Mouse (Mus musculus) CD4-positive, CD25-positive, alpha-beta regulatory T cell, adult 2 months (primary cell): ENCODE results near the gene Cebpa.

Experiments used
- DNase-seq: peaks from one replicate; pipeline ENCODE4 v3.0.0-alpha.2; 2012; ENCODE audit warnings: low read depth, low spot score

Gene Cebpa

DNA sequence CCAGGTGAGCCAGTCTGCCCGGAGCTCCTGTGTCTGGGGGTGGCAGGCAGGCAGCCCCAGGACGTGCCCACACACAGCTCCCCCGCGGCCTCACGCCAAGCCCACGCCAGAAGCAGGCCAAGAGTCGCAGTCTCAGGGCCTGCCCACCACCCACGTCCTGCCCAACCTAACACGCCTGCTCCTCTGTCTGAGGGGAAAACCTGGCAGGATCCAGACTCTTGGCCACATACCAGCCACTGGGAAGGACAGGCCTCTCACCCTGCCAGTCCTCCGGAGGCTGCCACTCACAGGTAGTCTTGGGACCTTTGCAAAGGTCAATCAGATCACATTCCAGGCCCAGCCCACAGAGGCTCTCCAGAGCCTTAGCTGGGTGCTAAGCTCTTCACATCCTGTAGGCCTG is 27.2 kb downstream of the Cebpa start:
- DNase-seq = no peak

DNA sequence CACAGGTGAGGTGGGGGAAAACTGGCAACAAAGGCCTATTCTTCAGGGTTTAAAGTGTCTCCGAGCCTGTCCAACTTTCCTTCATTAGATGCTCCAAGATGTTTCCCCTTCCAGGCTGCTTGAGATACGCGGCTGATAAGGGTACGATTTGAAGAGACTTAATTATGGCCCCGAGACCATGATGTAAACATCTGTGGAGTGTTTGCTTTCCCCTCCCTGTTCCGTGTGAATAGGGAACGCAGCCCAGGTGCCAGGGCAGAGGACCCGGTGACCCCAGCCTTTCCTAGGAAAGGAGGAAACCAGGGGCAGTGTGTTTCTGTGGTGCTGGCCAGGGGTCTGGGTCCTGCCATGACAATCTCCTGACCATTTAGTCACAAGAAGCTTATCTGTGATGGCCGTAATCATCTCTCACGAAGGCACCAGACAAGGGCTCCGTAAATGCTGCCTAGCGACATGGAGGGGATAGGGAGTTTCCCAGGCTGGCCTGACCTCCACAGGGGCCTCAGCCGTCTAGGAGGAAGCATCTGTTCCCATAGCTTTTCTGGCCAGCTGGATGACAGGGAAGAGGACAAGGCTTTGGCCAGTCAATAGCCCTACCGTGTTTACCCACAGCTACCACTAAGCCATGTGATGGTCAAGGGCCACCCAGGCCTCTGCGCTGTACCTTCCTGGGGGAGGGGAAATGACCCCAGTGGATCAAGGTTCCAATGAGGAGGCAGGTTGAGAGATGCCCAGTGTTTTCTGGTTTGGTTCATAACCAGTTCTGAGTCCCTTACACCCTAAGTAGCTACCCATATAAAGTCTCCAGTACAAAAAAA is 30.7 kb downstream of the Cebpa start:
- no peak for DNase-seq

DNA sequence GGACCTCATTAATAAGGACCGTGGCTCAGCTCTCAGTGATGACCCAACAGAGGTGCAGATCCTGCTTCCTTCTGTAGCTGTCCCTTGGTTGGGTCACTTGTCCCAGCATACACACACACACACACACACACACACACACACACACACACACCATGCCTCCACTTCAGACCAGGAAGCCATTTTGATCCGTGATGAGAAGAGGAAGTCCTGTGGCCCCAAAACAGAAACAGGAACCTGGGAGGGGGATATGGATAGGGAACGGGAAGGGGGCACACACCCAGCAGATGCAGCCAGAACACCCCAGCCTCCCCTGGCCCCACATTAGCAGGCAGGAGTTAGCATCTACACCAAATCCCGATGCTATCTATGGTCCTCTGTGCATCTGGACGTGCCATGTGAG is 31.8 kb downstream of the Cebpa start:
- no peak for DNase-seq

DNA sequence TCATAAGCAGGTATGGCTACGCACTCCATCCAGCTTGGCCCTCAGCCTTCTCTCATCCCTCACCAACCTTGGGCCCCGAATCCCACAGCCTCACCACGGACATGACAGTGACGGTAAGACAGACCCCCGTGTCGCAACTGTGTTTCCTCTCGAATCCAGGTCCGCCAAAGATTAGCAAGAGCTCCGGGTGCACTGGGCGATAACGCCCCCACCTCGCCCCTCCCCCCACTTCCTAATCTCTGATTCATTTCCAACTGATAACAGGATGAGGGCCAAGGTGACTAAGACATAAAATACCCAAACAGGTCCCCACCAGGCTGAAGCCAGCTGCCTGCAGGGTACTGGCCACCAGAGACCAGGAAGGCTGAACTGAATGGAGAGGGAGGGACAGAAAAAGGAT is 35.4 kb downstream of the Cebpa start:
- no peak for DNase-seq

DNA sequence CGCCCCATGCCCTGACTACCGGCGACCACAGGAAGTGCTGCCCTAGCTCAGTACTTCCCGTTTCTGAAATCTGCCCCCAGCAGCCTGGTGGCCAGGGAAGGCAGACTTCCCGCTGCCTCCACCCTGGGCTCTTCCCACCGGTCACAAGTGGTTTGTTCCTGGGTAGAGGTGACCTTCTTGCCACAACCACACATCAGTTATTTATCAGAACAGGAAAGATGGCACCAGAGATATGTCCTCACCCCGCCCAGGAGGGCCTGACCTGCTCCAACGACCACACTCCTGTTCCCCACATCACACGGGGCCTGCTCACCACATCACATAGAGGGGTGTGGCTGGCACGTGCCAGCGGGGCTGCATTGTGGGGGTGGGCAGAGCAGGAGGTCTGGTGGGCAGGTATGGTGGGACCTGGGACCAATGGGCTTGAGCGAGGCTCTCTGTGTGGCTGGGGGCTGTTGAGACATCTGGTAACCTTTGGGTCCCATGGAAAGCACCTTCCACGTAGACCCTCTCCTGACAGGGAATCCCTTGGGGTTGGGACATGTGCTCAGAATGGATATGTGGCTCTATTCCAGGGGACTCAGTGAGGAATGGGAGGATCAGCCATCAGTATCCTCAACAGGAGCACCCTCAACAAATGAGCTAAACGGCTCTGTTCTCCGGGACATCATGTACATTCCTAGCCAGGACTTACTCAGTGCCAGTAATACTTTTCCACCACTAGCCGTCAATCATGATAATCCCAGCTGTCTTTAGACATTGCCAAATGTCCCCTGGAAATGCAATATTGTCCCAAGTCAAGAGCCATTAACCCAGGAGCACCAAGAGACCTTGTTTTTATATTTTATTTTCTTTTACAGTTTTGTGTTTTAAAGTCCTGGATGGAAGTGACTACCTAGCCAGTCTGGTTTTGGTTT is 37.7 kb downstream of the Cebpa start:
- no peak for DNase-seq

DNA sequence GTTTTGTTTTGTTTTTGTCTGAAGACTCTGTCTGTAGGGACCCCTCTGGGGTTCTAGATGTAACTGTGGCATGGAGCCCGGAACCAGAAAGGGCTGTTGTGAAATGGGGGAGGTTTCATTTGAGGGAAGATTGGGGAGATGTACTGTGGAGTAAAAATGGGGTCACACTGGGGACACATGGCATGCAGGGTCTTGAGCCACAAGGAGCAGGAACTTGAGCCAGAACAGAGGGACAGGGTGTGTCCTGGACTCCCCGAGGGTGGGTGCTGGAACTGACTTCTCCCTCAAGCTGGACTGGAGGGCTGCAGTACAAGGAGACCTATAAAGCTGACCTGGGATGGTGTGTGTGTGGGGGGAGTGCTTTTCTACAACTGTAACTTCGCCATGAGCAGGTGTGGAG is 38.4 kb downstream of the Cebpa start:
- no peak for DNase-seq

DNA sequence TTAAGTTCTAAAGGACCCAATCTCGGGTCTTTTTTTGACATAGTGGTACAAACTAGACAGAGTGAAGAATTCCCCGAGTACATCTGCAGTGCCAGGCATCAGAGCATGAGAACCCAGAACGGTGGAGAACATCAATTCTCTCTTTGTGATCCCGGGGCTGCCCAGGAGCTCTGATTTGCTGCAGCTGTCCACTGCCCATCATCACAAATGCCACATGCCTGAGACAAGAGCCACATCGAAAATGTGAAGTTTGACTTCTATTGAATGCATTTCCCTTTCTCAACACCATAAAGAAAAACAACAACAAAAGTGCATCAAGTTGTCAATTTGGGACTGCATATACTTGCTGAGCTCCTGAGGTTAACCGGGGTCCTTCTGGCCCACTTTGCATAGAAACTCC is 43.4 kb downstream of the Cebpa start:
- DNase-seq = no peak

DNA sequence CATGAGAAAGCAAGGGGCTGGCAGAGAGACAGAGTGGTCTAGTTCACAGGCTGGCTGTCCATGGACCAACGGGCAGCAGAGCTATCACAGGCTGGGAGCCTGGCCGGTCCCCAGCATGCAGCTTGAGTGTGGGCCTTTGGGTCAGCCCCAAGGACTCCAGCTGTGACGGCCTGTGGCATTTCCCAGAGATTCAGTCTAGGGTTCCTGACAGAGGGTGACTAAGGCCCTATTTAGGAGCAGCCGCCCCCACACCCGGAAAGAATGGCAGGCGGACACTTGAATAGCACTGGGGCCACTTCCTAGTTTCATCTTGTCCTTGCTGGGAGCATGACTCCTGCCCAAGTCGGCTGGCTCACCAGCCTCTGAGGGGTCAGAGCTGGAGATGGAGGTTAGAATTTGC is 44.5 kb downstream of the Cebpa start:
- no peak for DNase-seq

DNA sequence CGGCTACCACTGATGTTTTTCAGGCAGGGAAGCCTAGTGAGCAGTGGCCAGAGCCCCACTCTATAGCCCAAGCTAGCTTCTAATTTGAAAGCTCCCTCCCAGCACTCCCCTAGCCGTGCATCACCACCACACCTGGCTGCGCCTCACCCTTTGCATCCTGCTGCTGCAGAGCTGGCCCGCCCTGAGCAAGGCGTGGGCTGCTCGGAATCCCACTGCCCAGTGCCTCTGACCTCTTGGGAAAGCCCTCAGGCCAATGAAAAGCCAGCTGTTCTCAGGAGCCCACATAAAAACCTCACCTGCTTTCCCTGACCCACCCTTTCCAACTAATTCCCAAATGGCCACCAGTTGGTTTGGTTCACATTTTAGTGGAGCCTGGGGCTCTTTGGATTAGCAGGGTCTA is 45.0 kb downstream of the Cebpa start:
- no peak for DNase-seq

DNA sequence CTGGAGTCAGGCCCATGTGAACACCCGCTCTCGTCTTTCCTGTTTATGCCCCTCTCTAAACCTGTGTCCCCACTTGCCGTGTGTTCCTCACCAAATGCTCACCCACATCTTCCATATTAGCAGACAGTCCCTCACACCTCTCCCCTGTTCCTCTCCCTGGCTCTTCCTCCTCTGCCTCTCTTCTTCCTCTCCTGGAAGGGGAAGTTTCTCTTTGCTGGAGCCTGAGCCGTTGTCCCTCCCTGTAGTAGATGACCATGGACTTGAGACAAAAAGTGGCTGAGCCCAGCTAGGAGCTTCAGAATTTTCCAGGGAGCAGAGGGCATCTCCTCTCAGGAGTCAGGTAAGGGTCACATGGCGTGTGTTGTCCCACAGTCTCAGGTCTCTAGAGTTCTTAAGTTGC is 47.9 kb downstream of the Cebpa start:
- DNase-seq = no peak

DNA sequence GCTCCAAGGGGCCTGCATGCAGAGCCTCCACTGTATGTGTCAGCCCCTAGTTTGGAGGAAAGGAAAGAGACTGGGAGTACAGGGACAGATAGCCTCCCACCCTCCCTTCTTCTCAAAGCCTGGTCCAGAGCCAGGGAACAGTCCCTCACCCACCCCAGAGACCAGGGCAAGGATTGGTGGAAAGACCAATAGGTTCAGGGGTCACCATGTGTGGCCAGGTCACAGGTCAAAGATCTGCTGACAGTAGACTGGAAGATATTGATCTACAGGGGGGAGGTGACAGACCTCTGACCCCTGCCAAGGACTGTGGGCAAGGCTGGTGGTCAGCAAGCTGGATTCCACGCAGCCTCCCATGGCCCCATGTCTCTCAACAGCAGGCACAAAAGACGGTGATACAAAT is 48.8 kb downstream of the Cebpa start:
- DNase-seq = no peak

DNA sequence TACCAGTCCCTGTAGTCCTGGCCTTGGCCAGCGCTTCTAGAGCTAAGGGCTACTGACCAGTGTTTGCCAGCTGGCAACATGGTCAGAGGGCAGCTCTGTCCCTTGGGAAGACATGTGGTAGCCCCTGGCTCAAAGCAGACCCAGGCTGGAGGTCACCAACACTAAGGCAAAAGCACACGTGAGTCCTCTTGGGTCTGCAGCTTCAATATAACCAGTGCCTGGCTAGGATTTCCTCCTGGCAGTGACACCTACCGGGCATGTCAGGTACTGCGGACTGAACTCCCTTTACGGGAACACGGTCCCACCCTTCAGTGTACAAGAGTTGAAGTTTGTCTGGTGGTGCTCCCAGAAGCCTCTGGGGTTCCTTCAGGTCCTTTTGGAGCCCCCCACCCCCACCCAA is 50.2 kb downstream of the Cebpa start:
- DNase-seq = peak; percentile 81
